Mouse (Mus musculus) 3T3-L1 (cell line): ENCODE measurements around the gene Hspb7.

Experiments
- DNase-seq: peaks from one replicate; pipeline ENCODE4 v3.0.0-alpha.2; 2015; ENCODE audit warnings: low read depth, low spot score

The Hspb7 gene

DNA sequence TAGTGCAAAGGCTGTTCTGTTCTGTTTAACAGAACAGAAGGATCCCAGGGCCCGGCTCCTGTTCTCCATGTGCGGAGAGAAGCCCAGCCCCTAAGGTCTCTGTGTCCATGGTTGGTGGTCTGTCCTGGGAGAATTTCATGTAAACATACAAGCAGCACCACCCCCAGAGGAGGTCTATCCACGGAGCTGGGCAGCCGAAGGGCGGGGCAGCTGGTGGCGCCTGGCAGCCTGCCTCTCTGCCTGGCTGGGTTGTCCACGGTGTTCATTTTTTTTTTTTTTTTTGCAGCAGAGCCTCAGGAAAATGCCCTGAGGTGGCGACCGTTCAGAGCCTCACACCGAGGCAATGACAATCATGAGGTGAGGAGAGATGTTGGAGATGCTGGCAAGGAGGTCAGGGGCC, 48.0 kb downstream of the Hspb7 start:
- DNase-seq, result peak; percentile 36

DNA sequence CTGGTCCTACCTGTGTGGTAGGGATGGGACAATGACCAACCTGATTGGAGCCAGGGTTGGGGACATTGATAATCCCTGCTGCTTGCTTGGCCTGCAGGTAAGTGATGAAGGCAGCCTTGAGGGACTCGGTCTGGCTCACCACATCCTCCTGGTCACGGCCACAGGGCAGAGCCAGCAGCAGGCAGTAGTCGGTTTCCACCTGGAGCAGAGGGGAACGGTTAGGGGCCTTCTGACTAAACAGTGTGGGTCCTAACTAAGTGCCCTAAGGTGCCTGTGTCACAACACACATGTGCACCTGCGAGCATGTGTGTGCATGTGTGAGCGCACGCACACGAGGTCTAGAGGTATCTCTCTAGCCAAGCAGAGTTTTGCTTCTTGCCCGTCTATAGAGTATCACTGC, 48.8 kb downstream of the Hspb7 start:
- DNase-seq, result no peak

DNA sequence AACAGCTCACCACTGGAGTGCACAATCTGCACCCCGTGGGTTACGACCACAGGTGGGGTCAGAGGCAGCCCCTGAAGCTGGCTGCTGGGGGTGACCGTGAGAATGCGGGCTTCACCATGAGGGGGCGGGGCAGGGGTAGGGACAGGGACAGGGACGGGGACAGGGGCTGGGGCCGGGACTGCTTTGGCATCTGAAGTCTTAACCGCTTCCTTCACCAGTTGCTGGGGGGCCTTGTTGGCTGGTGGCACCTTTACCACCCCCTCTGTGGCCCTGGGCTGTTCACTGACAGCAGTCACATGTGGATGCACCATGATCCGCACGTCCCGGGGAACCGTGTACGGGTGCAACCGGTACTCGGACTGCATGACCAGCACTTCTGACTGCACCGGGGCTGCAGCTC, 50.9 kb downstream of the Hspb7 start:
- no peak for DNase-seq

DNA sequence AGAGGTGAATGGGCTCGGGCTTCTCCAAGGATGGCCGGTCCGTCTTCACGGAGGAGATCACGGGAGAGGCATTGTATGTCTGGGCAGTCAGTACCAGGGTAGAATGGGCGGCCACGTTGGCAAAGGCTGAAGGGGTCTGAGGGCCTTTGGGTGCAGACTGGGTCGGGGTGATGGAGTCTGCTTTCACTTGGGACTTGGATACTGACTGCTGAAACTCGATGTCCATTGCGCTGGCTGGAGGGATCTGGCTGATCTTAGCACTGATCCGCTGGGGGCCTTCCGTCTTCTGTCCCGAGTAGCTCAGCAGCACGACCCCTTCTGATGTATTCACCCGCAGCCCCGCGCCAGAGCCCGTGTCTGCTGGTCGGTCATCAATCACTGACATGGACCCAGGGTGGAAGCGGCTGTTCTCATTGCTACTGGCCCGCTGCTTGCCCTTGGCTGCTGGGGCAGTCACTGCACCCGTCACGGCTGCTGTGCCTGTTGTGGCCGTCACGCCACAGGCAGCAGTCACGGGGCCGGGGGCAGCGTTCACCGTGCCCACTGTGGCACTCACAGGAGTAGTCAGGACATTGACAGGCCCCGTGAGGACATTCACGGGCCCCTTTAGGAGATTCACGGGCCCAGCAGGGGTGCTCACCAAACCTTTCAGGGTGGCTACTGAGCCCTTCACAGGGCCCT, 52.2 kb downstream of the Hspb7 start:
- no peak for DNase-seq

DNA sequence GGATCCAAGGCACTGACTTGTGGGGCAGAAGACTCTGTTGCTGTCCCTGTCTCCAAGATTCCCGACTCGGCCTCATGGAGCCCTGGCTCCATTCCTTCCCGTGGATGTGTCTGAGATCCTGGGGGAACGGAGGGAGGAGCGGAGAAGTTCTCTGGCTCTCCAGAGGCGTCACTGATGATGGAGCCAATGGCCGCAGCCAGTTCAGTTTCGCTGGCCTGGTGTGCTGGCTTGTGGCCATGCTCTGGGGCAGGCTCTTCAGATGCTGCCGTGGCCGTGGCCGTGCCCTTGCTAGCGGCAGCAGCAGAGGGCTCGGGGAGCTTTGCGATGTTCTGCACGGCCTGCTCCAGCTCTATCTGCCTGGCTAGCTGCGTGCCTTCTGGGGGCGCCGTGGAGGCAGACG, 53.9 kb downstream of the Hspb7 start:
- no peak for DNase-seq
